Mouse (Mus musculus): Measurements from ENCODE around the gene Gm7534. TPM values are rescaled to one million over a fixed set of nuclear protein-coding genes. Genes with fewer than 3 reads are reported as not detected.

Gene Gm7534
- polyA plus RNA-seq, 1 experiment from 2014 or later = not detected

GRCm38 (mm10) chr4:134222793-134223600 is 20.2 kb upstream of the Gm7534 start:
- 64% methylated on average over 11 of the region's 11 CpGs for WGBS
- Histone ChIP-seq H3K27ac (no peak overlapping the region), H3K27me3 (ENCODE audit: control insufficient read depth, insufficient read depth, low read length) (no peaks in the 10 kb centered on the region), H3K9ac (no peak overlapping the region), H3K4me1 (replicated peaks; ENCODE audit: control insufficient read depth, insufficient read depth, low read length) (no peaks in the 10 kb centered on the region), H3K36me3 (replicated peaks; ENCODE audit: control insufficient read depth, insufficient read depth) (no peaks in the 10 kb centered on the region), H3K9me3 (ENCODE audit: control insufficient read depth, low read length) (no peaks in the 10 kb centered on the region), H3K4me3 (replicated peaks; ENCODE audit: low read length) (no peak overlapping the region), H3K4me2 (replicated peaks) (no peak overlapping the region)
- no peak for DNase-seq (ENCODE audit: low spot score)
- ATAC-seq (ENCODE audit: low FRiP score) = no peak

GRCm38 (mm10) chr4:134206488-134207053 is 3.8 kb upstream of the Gm7534 start:
- DNase-seq (ENCODE audit: low spot score) (no peak), ATAC-seq (ENCODE audit: low FRiP score) (no peak)
- Histone ChIP-seq H3K27ac (no peak overlapping the region), H3K9ac (no peak overlapping the region), H3K27me3 (ENCODE audit: control insufficient read depth, insufficient read depth, low read length) (no peaks in the 10 kb centered on the region), H3K4me3 (replicated peaks; ENCODE audit: low read length) (no peak overlapping the region), H3K9me3 (ENCODE audit: control insufficient read depth, low read length) (no peaks in the 10 kb centered on the region), H3K4me1 (replicated peaks; ENCODE audit: control insufficient read depth, insufficient read depth, low read length) (no peaks in the 10 kb centered on the region), H3K4me2 (replicated peaks) (no peak overlapping the region), H3K36me3 (replicated peaks; ENCODE audit: control insufficient read depth, insufficient read depth) (no peaks in the 10 kb centered on the region)
- 71% methylated on average over 6 of the region's 6 CpGs for WGBS

- DNase-seq (ENCODE audit: low spot score) (no peak), ATAC-seq (ENCODE audit: low FRiP score) (no peak)
- Histone ChIP-seq H3K9ac (no peak overlapping the region), H3K4me1 (replicated peaks; ENCODE audit: control insufficient read depth, insufficient read depth, low read length) (no peaks in the 10 kb centered on the region), H3K4me2 (replicated peaks) (no peak overlapping the region), H3K9me3 (ENCODE audit: control insufficient read depth, low read length) (no peaks in the 10 kb centered on the region), H3K27me3 (ENCODE audit: control insufficient read depth, insufficient read depth, low read length) (no peaks in the 10 kb centered on the region), H3K36me3 (replicated peaks; ENCODE audit: control insufficient read depth, insufficient read depth) (no peaks in the 10 kb centered on the region), H3K27ac (no peak overlapping the region), H3K4me3 (replicated peaks; ENCODE audit: low read length) (no peak overlapping the region)
- WGBS = 90% methylated on average over 17 of the region's 17 CpGs
Measured at GRCm38 (mm10) chr4:134203340-134203896, 614 bp upstream of the Gm7534 start.

- Histone ChIP-seq H3K27ac (no peak overlapping the region), H3K4me1 (replicated peaks; ENCODE audit: control insufficient read depth, insufficient read depth, low read length) (no peaks in the 10 kb centered on the region), H3K9me3 (ENCODE audit: control insufficient read depth, low read length) (no peaks in the 10 kb centered on the region), H3K9ac (no peak overlapping the region), H3K4me3 (replicated peaks; ENCODE audit: low read length) (no peak overlapping the region), H3K27me3 (ENCODE audit: control insufficient read depth, insufficient read depth, low read length) (no peaks in the 10 kb centered on the region), H3K36me3 (replicated peaks; ENCODE audit: control insufficient read depth, insufficient read depth) (no peaks in the 10 kb centered on the region), H3K4me2 (replicated peaks) (no peak overlapping the region)
- DNase-seq (ENCODE audit: low spot score) (no peak), ATAC-seq (ENCODE audit: low FRiP score) (no peak)
- WGBS = 76% methylated on average over 2 of the region's 2 CpGs
Measured at GRCm38 (mm10) chr4:134199371-134199770, 3.4 kb downstream of the Gm7534 start.

GRCm38 (mm10) chr4:134186268-134186667 is 16.5 kb downstream of the Gm7534 start:
- ATAC-seq (ENCODE audit: low FRiP score) = peak; percentile 2; the same call in 1 of the 2 replicates
- DNase-seq (ENCODE audit: low spot score) = no peak
- Histone ChIP-seq H3K36me3 (replicated peaks; ENCODE audit: control insufficient read depth, insufficient read depth) (no peaks in the 10 kb centered on the region), H3K4me1 (replicated peaks; ENCODE audit: control insufficient read depth, insufficient read depth, low read length) (peaks cover 10% of the 10 kb centered on the region), H3K9ac (peak overlapping the region; percentile 71), H3K27ac (peak overlapping the region; percentile 69), H3K27me3 (ENCODE audit: control insufficient read depth, insufficient read depth, low read length) (no peaks in the 10 kb centered on the region), H3K4me3 (replicated peaks; ENCODE audit: low read length) (peak overlapping the region; percentile 59), H3K4me2 (replicated peaks) (peak overlapping the region; percentile 85), H3K9me3 (ENCODE audit: control insufficient read depth, low read length) (no peaks in the 10 kb centered on the region)
- under 1% methylated on average over 22 of the region's 22 CpGs for WGBS

- Histone ChIP-seq H3K27me3 (ENCODE audit: control insufficient read depth, insufficient read depth, low read length) (no peaks in the 10 kb centered on the region), H3K4me2 (replicated peaks) (peak overlapping the region; percentile 85), H3K9me3 (ENCODE audit: control insufficient read depth, low read length) (no peaks in the 10 kb centered on the region), H3K9ac (peak overlapping the region; percentile 71), H3K36me3 (replicated peaks; ENCODE audit: control insufficient read depth, insufficient read depth) (no peaks in the 10 kb centered on the region), H3K4me3 (replicated peaks; ENCODE audit: low read length) (peak overlapping the region; percentile 59), H3K4me1 (replicated peaks; ENCODE audit: control insufficient read depth, insufficient read depth, low read length) (peaks cover 10% of the 10 kb centered on the region), H3K27ac (no peak overlapping the region)
- no peak for ATAC-seq (ENCODE audit: low FRiP score)
- WGBS = 80% methylated on average over 3 of the region's 3 CpGs
- no peak for DNase-seq (ENCODE audit: low spot score)
Measured at GRCm38 (mm10) chr4:134185569-134185968, 17.2 kb downstream of the Gm7534 start.

- Histone ChIP-seq H3K9ac (no peak overlapping the region), H3K27me3 (ENCODE audit: control insufficient read depth, insufficient read depth, low read length) (no peaks in the 10 kb centered on the region), H3K4me2 (replicated peaks) (no peak overlapping the region), H3K27ac (no peak overlapping the region), H3K36me3 (replicated peaks; ENCODE audit: control insufficient read depth, insufficient read depth) (no peaks in the 10 kb centered on the region), H3K4me3 (replicated peaks; ENCODE audit: low read length) (no peak overlapping the region), H3K9me3 (ENCODE audit: control insufficient read depth, low read length) (no peaks in the 10 kb centered on the region), H3K4me1 (replicated peaks; ENCODE audit: control insufficient read depth, insufficient read depth, low read length) (peaks cover 10% of the 10 kb centered on the region)
- ATAC-seq (ENCODE audit: low FRiP score) = no peak
- DNase-seq (ENCODE audit: low spot score) = no peak
- WGBS = 83% methylated on average over 3 of the region's 3 CpGs
Measured at GRCm38 (mm10) chr4:134183711-134184110, 19.1 kb downstream of the Gm7534 start.

- H3K36me3 ChIP-seq (replicated peaks; ENCODE audit: control insufficient read depth, insufficient read depth) = no peaks in the 10 kb centered on the region
- H3K4me2 ChIP-seq (replicated peaks) = no peak overlapping the region
- H3K9ac ChIP-seq = no peak overlapping the region
- DNase-seq (ENCODE audit: low spot score) (no peak), ATAC-seq (ENCODE audit: low FRiP score) (no peak)
- H3K27me3 ChIP-seq (ENCODE audit: control insufficient read depth, insufficient read depth, low read length) = no peaks in the 10 kb centered on the region
- H3K4me1 ChIP-seq (replicated peaks; ENCODE audit: control insufficient read depth, insufficient read depth, low read length) = peaks cover 10% of the 10 kb centered on the region
- no peak overlapping the region for H3K4me3 ChIP-seq (replicated peaks; ENCODE audit: low read length)
- no peak overlapping the region for H3K27ac ChIP-seq
- no peaks in the 10 kb centered on the region for H3K9me3 ChIP-seq (ENCODE audit: control insufficient read depth, low read length)
Measured at GRCm38 (mm10) chr4:134181825-134182224, 21.0 kb downstream of the Gm7534 start.

- H3K27ac ChIP-seq = no peak overlapping the region
- H3K9ac ChIP-seq = no peak overlapping the region
- H3K4me3 ChIP-seq (replicated peaks; ENCODE audit: low read length) = no peak overlapping the region
- no peaks in the 10 kb centered on the region for H3K36me3 ChIP-seq (replicated peaks; ENCODE audit: control insufficient read depth, insufficient read depth)
- no peaks in the 10 kb centered on the region for H3K27me3 ChIP-seq (ENCODE audit: control insufficient read depth, insufficient read depth, low read length)
- H3K4me1 ChIP-seq (replicated peaks; ENCODE audit: control insufficient read depth, insufficient read depth, low read length) = peaks cover 10% of the 10 kb centered on the region
- 100% methylated on average over 1 of the region's 1 CpGs for WGBS
- no peaks in the 10 kb centered on the region for H3K9me3 ChIP-seq (ENCODE audit: control insufficient read depth, low read length)
- DNase-seq (ENCODE audit: low spot score) (no peak), ATAC-seq (ENCODE audit: low FRiP score) (no peak)
- H3K4me2 ChIP-seq (replicated peaks) = no peak overlapping the region
Measured at GRCm38 (mm10) chr4:134181112-134181511, 21.7 kb downstream of the Gm7534 start.

Measured in hindbrain, embryonic 14.5 days (tissue).